Mouse (Mus musculus) thymus, adult 2 months (tissue): ENCODE measurements around the gene Apoa4.

Experiments
- CTCF ChIP-seq: fragments of 200-500 bp; IDR thresholded peaks from 2 replicates; pipeline ENCODE4 v1.5.1; 2012; ENCODE audit warnings: mild to moderate bottlenecking, control low read depth, low read length, moderate library complexity, borderline replicate concordance; ENCODE audit not compliant: control insufficient read depth, poor library complexity, insufficient read depth; ENCODE audit errors: extremely low read depth
- POLR2A ChIP-seq: fragments of 200-500 bp; IDR thresholded peaks from 2 replicates; pipeline ENCODE4 v1.6.1; 2012; ENCODE audit warnings: mild to moderate bottlenecking, low read length, control low read depth, moderate library complexity; ENCODE audit not compliant: control insufficient read depth, poor library complexity, insufficient read depth; ENCODE audit errors: extremely low read depth

- TF ChIP-seq CTCF (no peak), POLR2A (no peak)
Measured at GRCm38 (mm10) chr9:46228491-46228890, 12.0 kb upstream of the Apoa4 start, which contains the start of gene Apoa1.
